Mouse (Mus musculus): ENCODE data around the gene Stoml1.

DNA sequence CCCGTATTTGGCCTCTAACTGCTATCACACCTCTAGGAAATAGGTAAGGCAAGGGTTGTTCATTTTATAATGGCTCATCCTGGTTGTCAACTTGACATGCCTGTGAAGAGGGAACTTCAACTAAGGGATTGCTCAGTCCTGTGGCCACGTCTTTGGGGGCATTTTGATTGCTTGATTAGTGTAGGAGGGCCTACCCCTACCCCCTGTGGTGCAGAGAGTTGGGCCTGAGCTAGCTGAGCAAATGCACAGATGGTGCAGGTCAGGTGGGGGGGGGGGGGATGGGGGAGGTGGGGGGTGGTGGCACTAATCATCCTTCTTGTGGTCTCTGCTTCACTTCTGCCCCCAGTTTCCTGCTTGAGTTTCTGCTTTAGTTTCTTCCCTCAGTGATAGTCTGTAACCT is 2.1 kb downstream of the Stoml1 start:
- TF ChIP-seq CTCF (IDR thresholded peaks at IDR 0.05; ENCODE audit: low read depth) (no peak), EP300 (IDR thresholded peaks at IDR 0.05; ENCODE audit: low read depth) (no peak)

Measured in liver, embryonic 14.5 days (tissue).